Mouse (Mus musculus) forebrain, embryonic 10.5 days (tissue): Measurements from ENCODE around the gene Hipk2. TPM values are rescaled to one million over a fixed set of nuclear protein-coding genes. Genes with fewer than 3 reads are reported as not detected.

Experiments
- DNase-seq: peaks from one replicate; pipeline ENCODE4 v3.0.0-alpha.2; 2017; ENCODE audit warnings: low spot score; ENCODE audit errors: extremely low spot score
- H3K27ac ChIP-seq: fragments of 300-500 bp; sonication (generic); 2 replicates; pipeline ENCODE4 v1.5.1; 2016; ENCODE audit warnings: mild to moderate bottlenecking
- H3K27me3 ChIP-seq: fragments of 300-500 bp; sonication (generic); 2 replicates; pipeline ENCODE4 v1.6.1; 2016; ENCODE audit warnings: mild to moderate bottlenecking; ENCODE audit not compliant: poor library complexity, severe bottlenecking
- H3K36me3 ChIP-seq: fragments of 300-500 bp; sonication (generic); replicated peaks from 2 replicates; pipeline ENCODE4 v1.6.1; 2016; ENCODE audit warnings: mild to moderate bottlenecking, moderate library complexity
- H3K4me1 ChIP-seq: fragments of 300-500 bp; sonication (generic); 2 replicates; pipeline ENCODE4 v1.6.1; 2016
- H3K4me3 ChIP-seq: fragments of 300-500 bp; sonication (generic); 2 replicates; pipeline ENCODE4 v1.5.1; 2016; ENCODE audit warnings: mild to moderate bottlenecking, moderate library complexity
- H3K9me3 ChIP-seq: fragments of 300-500 bp; sonication (generic); 2 replicates; pipeline ENCODE4 v1.6.1; 2016; ENCODE audit warnings: mild to moderate bottlenecking, moderate library complexity
- WGBS: fragments of 180-500 bp; shearing (Covaris S2); methylation state at CpG from one replicate; pipeline ENCODE4 v1.1.7; 2016; 5-methylcytosine and 5-hydroxymethylcytosine counted together
- polyA plus RNA-seq: library from polyadenylated mRNA; unstranded; fragments of >200 nt; fragmentation: Nextera tagmentation; extraction: Ambion mirVana; gene quantifications from 2 replicates; pipeline ENCODE4 v1.2.1, GENCODE M21; 2016

Hipk2 gene
- polyA plus RNA-seq, 1 experiment from 2014 or later = 29.0 TPM

DNA sequence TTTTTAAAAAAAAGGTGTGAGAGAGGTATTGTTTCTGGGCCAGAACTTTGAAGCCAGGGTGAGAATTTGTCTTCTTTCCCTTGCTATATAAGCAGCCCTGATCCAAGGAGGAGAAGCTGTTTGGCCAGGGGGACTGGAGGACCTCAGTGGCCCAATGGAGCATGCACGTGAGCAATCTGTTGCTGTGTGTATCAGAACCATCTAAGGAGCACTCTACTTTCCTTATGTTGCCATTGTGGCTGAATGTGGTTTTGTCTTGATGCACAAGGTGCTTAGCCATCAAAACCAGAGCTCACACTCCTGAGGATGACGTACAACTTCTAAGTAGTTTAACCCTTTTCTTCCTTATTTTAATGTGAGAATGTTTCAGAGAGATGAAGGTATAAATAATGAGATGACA is 41.2 kb downstream of the Hipk2 start:
- Histone ChIP-seq H3K36me3 (peaks cover 15% of the 10 kb centered on the region), H3K27ac (no peak overlapping the region), H3K4me1 (peaks cover 51% of the 10 kb centered on the region; the same call in 1 of the 2 replicates), H3K4me3 (no peak overlapping the region), H3K27me3 (no peaks in the 10 kb centered on the region), H3K9me3 (no peaks in the 10 kb centered on the region)
- 90% methylated on average over 2 of the region's 2 CpGs for WGBS
- DNase-seq = no peak

GRCm38 (mm10) chr6:38833721-38834120 is 42.2 kb downstream of the Hipk2 start:
- 90% methylated on average over 3 of the region's 3 CpGs for WGBS
- Histone ChIP-seq H3K36me3 (peaks cover 14% of the 10 kb centered on the region), H3K27me3 (no peaks in the 10 kb centered on the region), H3K4me3 (no peak overlapping the region), H3K4me1 (peaks cover 56% of the 10 kb centered on the region; the same call in 1 of the 2 replicates), H3K9me3 (no peaks in the 10 kb centered on the region), H3K27ac (no peak overlapping the region)
- DNase-seq = no peak

GRCm38 (mm10) chr6:38829452-38829851 is 46.5 kb downstream of the Hipk2 start:
- 75% methylated on average over 3 of the region's 3 CpGs for WGBS

DNA sequence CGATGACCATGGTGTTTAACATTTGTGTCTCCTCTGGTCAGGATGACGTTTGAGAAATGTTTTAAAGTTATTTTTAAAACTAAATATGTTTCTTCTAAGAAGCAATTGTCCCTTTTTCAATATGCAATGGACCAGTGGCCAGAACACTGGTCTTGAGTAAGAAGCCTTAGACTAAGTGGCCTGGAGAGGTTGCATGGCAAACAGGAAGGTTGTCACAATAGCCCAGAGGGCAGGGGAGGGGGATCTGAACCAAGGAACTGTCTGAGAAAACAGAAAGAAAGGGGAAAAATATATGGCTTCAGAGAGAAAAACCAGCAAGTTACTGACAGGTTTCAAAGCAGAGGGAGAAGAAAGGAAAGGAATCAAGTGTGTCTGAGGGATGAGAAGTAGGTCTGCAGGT is 47.8 kb downstream of the Hipk2 start:
- Histone ChIP-seq H3K36me3 (peaks cover 11% of the 10 kb centered on the region), H3K4me1 (peaks cover 40% of the 10 kb centered on the region), H3K4me3 (no peak overlapping the region), H3K27ac (no peak overlapping the region), H3K27me3 (no peaks in the 10 kb centered on the region), H3K9me3 (no peaks in the 10 kb centered on the region)
- DNase-seq = no peak
- WGBS = 87% methylated on average over 2 of the region's 2 CpGs

More at GRCm38 (mm10) chr6:38829452-38829851, 46.5 kb downstream of the Hipk2 start:
- H3K9me3 ChIP-seq = no peaks in the 10 kb centered on the region
- H3K27ac ChIP-seq = no peak overlapping the region
- peaks cover 51% of the 10 kb centered on the region for H3K4me1 ChIP-seq
- H3K4me3 ChIP-seq = no peak overlapping the region
- H3K36me3 ChIP-seq = peaks cover 5% of the 10 kb centered on the region
- no peak for DNase-seq
- H3K27me3 ChIP-seq = no peaks in the 10 kb centered on the region

GRCm38 (mm10) chr6:38827435-38827834 is 48.5 kb downstream of the Hipk2 start:
- Histone ChIP-seq H3K9me3 (no peaks in the 10 kb centered on the region), H3K27me3 (no peaks in the 10 kb centered on the region), H3K4me3 (no peak overlapping the region), H3K27ac (no peak overlapping the region), H3K4me1 (peaks cover 33% of the 10 kb centered on the region), H3K36me3 (peaks cover 15% of the 10 kb centered on the region)
- no peak for DNase-seq
- WGBS = 81% methylated on average over 5 of the region's 5 CpGs

GRCm38 (mm10) chr6:38826857-38827256 is 49.1 kb downstream of the Hipk2 start:
- H3K27ac ChIP-seq = no peak overlapping the region
- peaks cover 19% of the 10 kb centered on the region for H3K36me3 ChIP-seq
- H3K9me3 ChIP-seq = no peaks in the 10 kb centered on the region
- no peak for DNase-seq
- peaks cover 27% of the 10 kb centered on the region for H3K4me1 ChIP-seq
- no peak overlapping the region for H3K4me3 ChIP-seq
- 82% methylated on average over 3 of the region's 3 CpGs for WGBS
- no peaks in the 10 kb centered on the region for H3K27me3 ChIP-seq

GRCm38 (mm10) chr6:38825886-38826285 is 50.1 kb downstream of the Hipk2 start:
- Histone ChIP-seq H3K36me3 (peaks cover 29% of the 10 kb centered on the region), H3K27ac (no peak overlapping the region), H3K9me3 (no peaks in the 10 kb centered on the region), H3K4me1 (peaks cover 20% of the 10 kb centered on the region), H3K27me3 (no peaks in the 10 kb centered on the region), H3K4me3 (no peak overlapping the region)
- no peak for DNase-seq

GRCm38 (mm10) chr6:38823827-38824226 is 52.1 kb downstream of the Hipk2 start:
- Histone ChIP-seq H3K27ac (no peak overlapping the region), H3K4me1 (peaks cover 12% of the 10 kb centered on the region), H3K4me3 (no peak overlapping the region)

DNA sequence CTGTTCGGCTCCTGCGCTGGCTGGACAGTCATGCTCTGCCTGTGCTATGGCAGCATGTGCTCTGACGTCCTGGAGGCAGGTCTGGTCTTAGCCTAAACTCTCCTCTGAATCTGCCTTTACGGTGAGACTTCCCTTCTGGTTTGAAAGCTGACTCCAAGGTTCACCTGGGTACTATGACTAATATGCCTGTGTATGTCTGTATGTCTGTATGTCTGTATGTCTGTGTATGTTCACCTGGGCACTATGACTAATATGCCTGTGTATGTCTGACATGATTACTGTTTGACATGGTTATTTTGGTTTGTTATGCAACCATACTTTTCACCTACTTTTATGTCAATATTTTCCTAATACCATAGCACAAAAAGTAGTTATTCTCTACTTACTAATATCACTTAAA is 52.8 kb downstream of the Hipk2 start:
- Histone ChIP-seq H3K4me3 (no peak overlapping the region), H3K9me3 (no peaks in the 10 kb centered on the region), H3K4me1 (peaks cover 6% of the 10 kb centered on the region), H3K27ac (no peak overlapping the region), H3K36me3 (peaks cover 52% of the 10 kb centered on the region), H3K27me3 (no peaks in the 10 kb centered on the region)
- DNase-seq = no peak
- 91% methylated on average over 4 of the region's 4 CpGs for WGBS

More at GRCm38 (mm10) chr6:38823827-38824226, 52.1 kb downstream of the Hipk2 start:
- H3K27me3 ChIP-seq = no peaks in the 10 kb centered on the region
- peaks cover 45% of the 10 kb centered on the region for H3K36me3 ChIP-seq
- H3K9me3 ChIP-seq = no peaks in the 10 kb centered on the region
- DNase-seq = no peak

DNA sequence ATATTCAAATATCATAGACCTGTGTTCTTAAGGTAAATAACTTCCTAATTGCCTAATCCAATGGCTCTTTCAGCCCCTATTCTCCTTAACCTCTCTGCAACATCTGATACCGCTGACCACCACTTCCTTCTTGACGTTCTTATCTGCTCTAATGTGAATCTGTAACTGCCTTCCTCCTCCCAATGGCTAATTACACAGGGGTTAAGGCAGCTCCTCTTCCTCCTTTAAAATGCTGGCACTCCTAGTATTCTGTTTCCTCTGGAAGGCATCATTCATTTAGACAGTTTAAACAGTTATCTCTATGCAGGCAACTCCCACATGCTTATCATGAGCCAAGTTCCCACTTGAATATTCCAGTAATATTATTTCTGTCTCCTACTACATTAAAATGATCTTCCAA is 54.3 kb downstream of the Hipk2 start:
- DNase-seq = no peak
- Histone ChIP-seq H3K4me3 (no peak overlapping the region), H3K36me3 (peaks cover 62% of the 10 kb centered on the region), H3K27me3 (no peaks in the 10 kb centered on the region), H3K27ac (no peak overlapping the region), H3K9me3 (no peaks in the 10 kb centered on the region), H3K4me1 (no peaks in the 10 kb centered on the region)
- 88% methylated on average over 2 of the region's 2 CpGs for WGBS

DNA sequence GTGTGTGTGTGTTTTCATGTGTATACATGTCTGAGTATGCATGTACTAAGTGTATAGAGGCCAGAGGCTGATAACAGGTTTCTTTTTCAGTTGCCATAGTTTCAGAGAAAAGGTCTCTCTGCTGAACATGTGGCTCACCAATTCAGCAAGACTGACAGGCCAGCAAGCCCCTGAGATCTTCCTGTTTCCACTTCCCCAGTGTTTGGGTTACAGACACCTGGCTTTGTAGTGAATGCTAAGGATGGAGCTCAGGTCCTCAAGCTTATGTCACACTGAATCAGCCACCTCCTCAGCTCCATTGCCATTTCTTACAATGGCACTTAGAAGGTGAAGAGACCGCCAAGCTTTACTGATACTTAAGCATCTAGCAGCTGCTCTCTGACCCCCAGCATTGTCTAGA is 55.1 kb downstream of the Hipk2 start:
- Histone ChIP-seq H3K4me3 (no peak overlapping the region), H3K27ac (no peak overlapping the region), H3K27me3 (no peaks in the 10 kb centered on the region), H3K9me3 (no peaks in the 10 kb centered on the region), H3K4me1 (no peaks in the 10 kb centered on the region), H3K36me3 (peaks cover 70% of the 10 kb centered on the region)
- no peak for DNase-seq
- 84% methylated on average over 1 of the region's 1 CpGs for WGBS

GRCm38 (mm10) chr6:38816216-38816615 is 59.7 kb downstream of the Hipk2 start:
- Histone ChIP-seq H3K9me3 (no peaks in the 10 kb centered on the region), H3K4me3 (no peak overlapping the region), H3K4me1 (no peaks in the 10 kb centered on the region), H3K27me3 (no peaks in the 10 kb centered on the region), H3K27ac (no peak overlapping the region), H3K36me3 (peaks cover 87% of the 10 kb centered on the region)
- DNase-seq = no peak
- WGBS = 97% methylated on average over 1 of the region's 1 CpGs

DNA sequence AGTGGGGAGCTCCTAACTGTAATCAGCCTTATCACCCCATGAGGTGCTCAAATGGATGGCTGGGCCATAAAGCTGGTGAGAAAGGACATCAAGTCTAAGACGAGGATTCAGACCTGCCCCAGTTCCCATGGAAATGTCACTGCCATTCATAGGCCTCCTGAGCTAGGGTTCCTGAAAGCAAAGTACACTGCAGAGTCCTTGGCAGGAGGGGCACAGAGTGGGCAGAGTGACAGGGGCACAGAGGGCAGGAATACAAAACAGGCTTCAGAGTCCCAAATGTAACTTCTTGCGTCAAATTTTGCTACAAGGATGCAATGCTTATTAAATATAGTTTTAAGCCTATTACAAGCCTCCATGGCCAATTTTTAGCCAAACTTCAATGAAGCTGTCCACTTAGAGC is 60.4 kb downstream of the Hipk2 start:
- Histone ChIP-seq H3K36me3 (peaks cover 88% of the 10 kb centered on the region), H3K9me3 (no peaks in the 10 kb centered on the region), H3K27ac (no peak overlapping the region), H3K4me1 (peaks cover 4% of the 10 kb centered on the region), H3K27me3 (no peaks in the 10 kb centered on the region), H3K4me3 (no peak overlapping the region)
- 81% methylated on average over 2 of the region's 2 CpGs for WGBS
- DNase-seq = no peak

- Histone ChIP-seq H3K4me3 (no peak overlapping the region), H3K27me3 (no peaks in the 10 kb centered on the region), H3K9me3 (no peaks in the 10 kb centered on the region), H3K27ac (no peak overlapping the region), H3K36me3 (peaks cover 88% of the 10 kb centered on the region), H3K4me1 (peaks cover 13% of the 10 kb centered on the region)
- no peak for DNase-seq
- 89% methylated on average over 2 of the region's 2 CpGs for WGBS
Observed at GRCm38 (mm10) chr6:38814690-38815089, 61.3 kb downstream of the Hipk2 start.
